Mouse (Mus musculus): Measurements from ENCODE around the gene Zfp764. TPM values are rescaled to one million over a fixed set of nuclear protein-coding genes. Genes with fewer than 3 reads are reported as not detected.
"Not testable (repeated sequence)": the region's sequence is repeated elsewhere in the genome, so short reads cannot be mapped to it uniquely, and the experiment has no call there.

Gene Zfp764
- polyA plus RNA-seq, 1 experiment from 2014 or later = 8.1 TPM

- no peak overlapping the region for H3K27ac ChIP-seq (ENCODE audit: low read depth, low read length)
- H3K4me2 ChIP-seq (replicated peaks; ENCODE audit: low read depth, low read length) = no peak overlapping the region
- no peak for DNase-seq (ENCODE audit: low spot score)
- ATAC-seq (ENCODE audit: low FRiP score) = no peak
- no peak overlapping the region for H3K4me3 ChIP-seq (ENCODE audit: low read depth, low read length)
- 79% methylated on average over 6 of the region's 6 CpGs for WGBS
- H3K4me1 ChIP-seq (replicated peaks; ENCODE audit: control insufficient read depth, insufficient read depth, low read length) = no peaks in the 10 kb centered on the region
- H3K27me3 ChIP-seq (ENCODE audit: control insufficient read depth, insufficient read depth, low read length) = no peaks in the 10 kb centered on the region
- H3K9me3 ChIP-seq (ENCODE audit: control insufficient read depth, low read length) = no peaks in the 10 kb centered on the region
- H3K36me3 ChIP-seq (ENCODE audit: control insufficient read depth, insufficient read depth, low read length) = no peaks in the 10 kb centered on the region
- H3K9ac ChIP-seq (ENCODE audit: low read depth, low read length) = no peak overlapping the region
Observed at GRCm38 (mm10) chr7:127378310-127378921, 28.2 kb downstream of the Zfp764 start.

DNA sequence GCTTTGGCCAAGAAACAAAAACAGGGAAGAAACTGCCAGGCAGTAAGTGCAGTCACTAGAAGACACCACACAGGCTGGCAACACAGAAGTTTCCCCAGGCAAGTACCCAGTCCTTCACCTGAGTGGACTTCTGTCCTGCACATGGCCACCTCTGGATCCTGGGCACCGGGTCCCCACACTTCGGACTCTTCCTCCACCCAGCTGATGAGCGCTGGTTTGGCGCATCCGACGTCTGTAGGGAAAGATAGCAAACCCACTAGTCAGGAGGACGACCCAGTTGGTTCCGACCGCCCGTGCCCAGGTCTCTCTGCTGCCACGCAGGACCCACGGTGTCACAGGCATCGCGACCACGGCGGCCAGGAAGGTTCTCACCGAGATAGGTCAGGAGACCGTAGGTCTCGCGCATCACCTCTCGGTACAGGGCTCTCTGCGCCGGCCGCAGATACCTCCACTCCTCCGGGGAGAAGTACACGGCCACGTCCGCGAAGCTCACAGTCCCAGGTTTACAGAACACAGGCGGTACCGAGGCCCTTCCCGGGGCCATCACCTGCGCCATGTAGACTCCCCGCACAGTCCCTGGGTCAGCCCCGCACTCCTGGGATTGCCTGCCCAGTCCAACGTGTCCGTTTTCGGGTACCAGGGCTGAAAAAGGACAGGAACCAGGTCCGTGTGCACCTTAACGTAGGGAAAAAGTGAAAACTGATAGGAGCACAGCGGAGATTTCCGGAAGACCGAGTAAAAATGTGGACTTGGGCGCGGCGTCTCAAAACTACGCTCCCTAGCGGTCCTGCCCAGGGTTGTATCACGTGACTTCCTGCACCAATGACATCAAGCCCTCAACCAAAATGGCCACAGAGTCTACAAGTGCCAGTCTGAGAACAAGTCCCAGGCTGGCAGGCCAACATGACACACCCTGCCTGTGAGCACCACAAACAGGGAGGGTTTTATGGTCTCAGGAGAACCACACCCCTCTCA, 31.1 kb downstream of the Zfp764 start, which contains the start of gene Zfp747:
Gene Zfp747 (minus strand): TSS at position 780 of the 975 bp plus-strand sequence.
- not testable (repeated sequence) for H3K27ac ChIP-seq (ENCODE audit: low read depth, low read length)

GRCm38 (mm10) chr7:127371870-127372269, 34.8 kb downstream of the Zfp764 start:
- not testable (repeated sequence) for H3K9ac ChIP-seq (ENCODE audit: low read depth, low read length); H3K4me1 ChIP-seq (replicated peaks; ENCODE audit: control insufficient read depth, insufficient read depth, low read length); H3K27ac ChIP-seq (ENCODE audit: low read depth, low read length)

More for the DNA sequence above, 31.1 kb downstream of the Zfp764 start, which contains the start of gene Zfp747:
- not testable (repeated sequence) for H3K27me3 ChIP-seq (ENCODE audit: control insufficient read depth, insufficient read depth, low read length); H3K36me3 ChIP-seq (ENCODE audit: control insufficient read depth, insufficient read depth, low read length); H3K9me3 ChIP-seq (ENCODE audit: control insufficient read depth, low read length); H3K4me1 ChIP-seq (replicated peaks; ENCODE audit: control insufficient read depth, insufficient read depth, low read length)
- DNase-seq (ENCODE audit: low spot score) (peak; percentile 88), ATAC-seq (ENCODE audit: low FRiP score) (peak; percentile 91)
- H3K4me2 ChIP-seq (replicated peaks; ENCODE audit: low read depth, low read length) = peak within 1 kb of the TSS; percentile 80
- WGBS = 4% methylated on average over 40 of the region's 49 CpGs
- peak within 1 kb of the TSS; percentile 70 for H3K4me3 ChIP-seq (ENCODE audit: low read depth, low read length)
- H3K9ac ChIP-seq (ENCODE audit: low read depth, low read length) = peak within 1 kb of the TSS; percentile 80

DNA sequence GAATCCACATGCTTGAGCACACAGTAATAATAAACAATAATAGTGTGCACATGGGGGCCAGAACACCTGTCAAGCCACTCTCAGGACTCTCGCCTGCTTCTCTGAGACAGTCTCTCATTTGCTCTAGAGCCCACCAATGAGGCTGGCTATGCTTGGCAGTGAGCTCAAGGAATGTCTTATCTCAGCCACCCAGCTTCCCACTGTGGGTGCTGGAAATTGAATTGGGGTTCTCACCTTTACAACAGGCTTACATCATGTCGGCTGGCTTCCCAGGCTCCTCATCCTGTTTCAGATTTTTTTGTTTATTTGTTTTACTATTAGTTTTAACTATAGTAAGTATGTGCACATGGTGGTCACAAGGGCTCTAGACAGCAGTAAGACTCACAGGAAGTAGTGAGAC, 35.4 kb downstream of the Zfp764 start:
- 91% methylated on average over 2 of the region's 2 CpGs for WGBS
- no peaks in the 10 kb centered on the region for H3K27me3 ChIP-seq (ENCODE audit: control insufficient read depth, insufficient read depth, low read length)
- no peak overlapping the region for H3K4me2 ChIP-seq (replicated peaks; ENCODE audit: low read depth, low read length)
- H3K4me3 ChIP-seq (ENCODE audit: low read depth, low read length) = no peak overlapping the region
- DNase-seq (ENCODE audit: low spot score) (no peak), ATAC-seq (ENCODE audit: low FRiP score) (no peak)
- H3K9ac ChIP-seq (ENCODE audit: low read depth, low read length) = no peak overlapping the region
- no peaks in the 10 kb centered on the region for H3K36me3 ChIP-seq (ENCODE audit: control insufficient read depth, insufficient read depth, low read length)
- no peaks in the 10 kb centered on the region for H3K9me3 ChIP-seq (ENCODE audit: control insufficient read depth, low read length)
- H3K27ac ChIP-seq (ENCODE audit: low read depth, low read length) = no peak overlapping the region
- no peaks in the 10 kb centered on the region for H3K4me1 ChIP-seq (replicated peaks; ENCODE audit: control insufficient read depth, insufficient read depth, low read length)

More at GRCm38 (mm10) chr7:127371870-127372269, 34.8 kb downstream of the Zfp764 start:
- not testable (repeated sequence) for ATAC-seq (ENCODE audit: low FRiP score); H3K4me2 ChIP-seq (replicated peaks; ENCODE audit: low read depth, low read length); H3K27me3 ChIP-seq (ENCODE audit: control insufficient read depth, insufficient read depth, low read length); DNase-seq (ENCODE audit: low spot score); H3K4me3 ChIP-seq (ENCODE audit: low read depth, low read length); H3K36me3 ChIP-seq (ENCODE audit: control insufficient read depth, insufficient read depth, low read length); H3K9me3 ChIP-seq (ENCODE audit: control insufficient read depth, low read length)
- WGBS = 76% methylated on average over 3 of the region's 3 CpGs

- ATAC-seq (ENCODE audit: low FRiP score) (no peak), DNase-seq (ENCODE audit: low spot score) (no peak)
- no peaks in the 10 kb centered on the region for H3K4me1 ChIP-seq (replicated peaks; ENCODE audit: control insufficient read depth, insufficient read depth, low read length)
- no peak overlapping the region for H3K4me2 ChIP-seq (replicated peaks; ENCODE audit: low read depth, low read length)
- 85% methylated on average over 3 of the region's 3 CpGs for WGBS
- no peak overlapping the region for H3K4me3 ChIP-seq (ENCODE audit: low read depth, low read length)
- H3K9me3 ChIP-seq (ENCODE audit: control insufficient read depth, low read length) = no peaks in the 10 kb centered on the region
- H3K27me3 ChIP-seq (ENCODE audit: control insufficient read depth, insufficient read depth, low read length) = 0 out of 2 replicates have a peak, but pooled peaks cover 2% of the 10 kb centered on the region
- H3K9ac ChIP-seq (ENCODE audit: low read depth, low read length) = no peak overlapping the region
- no peaks in the 10 kb centered on the region for H3K36me3 ChIP-seq (ENCODE audit: control insufficient read depth, insufficient read depth, low read length)
- H3K27ac ChIP-seq (ENCODE audit: low read depth, low read length) = no peak overlapping the region
Observed at GRCm38 (mm10) chr7:127366249-127366648, 40.4 kb downstream of the Zfp764 start.

DNA sequence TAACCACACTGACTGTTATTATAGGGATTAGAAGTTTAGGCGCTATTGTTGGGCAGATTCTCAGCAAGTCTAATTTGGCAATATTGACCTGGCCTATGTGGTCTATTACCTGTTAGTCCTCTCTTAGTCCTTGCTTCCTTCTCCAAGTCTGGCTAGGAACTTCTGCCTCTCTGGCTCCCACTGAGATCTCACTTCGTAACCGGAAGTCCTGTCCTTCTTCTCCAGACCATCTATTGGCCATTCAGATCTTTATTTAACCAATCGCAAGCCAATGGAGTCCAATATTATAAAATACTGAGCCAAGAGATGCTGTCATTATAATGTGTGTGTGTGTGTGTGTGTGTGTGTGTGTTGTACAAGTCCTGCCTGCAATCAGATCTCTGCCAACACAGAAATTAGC, 42.5 kb downstream of the Zfp764 start:
- H3K36me3 ChIP-seq (ENCODE audit: control insufficient read depth, insufficient read depth, low read length) = no peaks in the 10 kb centered on the region
- 0 out of 2 replicates have a peak, but pooled peaks cover 2% of the 10 kb centered on the region for H3K27me3 ChIP-seq (ENCODE audit: control insufficient read depth, insufficient read depth, low read length)
- no peak overlapping the region for H3K9ac ChIP-seq (ENCODE audit: low read depth, low read length)
- H3K4me1 ChIP-seq (replicated peaks; ENCODE audit: control insufficient read depth, insufficient read depth, low read length) = no peaks in the 10 kb centered on the region
- DNase-seq (ENCODE audit: low spot score) (no peak), ATAC-seq (ENCODE audit: low FRiP score) (no peak)
- no peak overlapping the region for H3K27ac ChIP-seq (ENCODE audit: low read depth, low read length)
- no peak overlapping the region for H3K4me3 ChIP-seq (ENCODE audit: low read depth, low read length)
- no peaks in the 10 kb centered on the region for H3K9me3 ChIP-seq (ENCODE audit: control insufficient read depth, low read length)
- WGBS = 55% methylated on average over 4 of the region's 4 CpGs
- H3K4me2 ChIP-seq (replicated peaks; ENCODE audit: low read depth, low read length) = no peak overlapping the region

- Histone ChIP-seq H3K9me3 (ENCODE audit: control insufficient read depth, low read length) (no peaks in the 10 kb centered on the region), H3K36me3 (ENCODE audit: control insufficient read depth, insufficient read depth, low read length) (no peaks in the 10 kb centered on the region), H3K9ac (ENCODE audit: low read depth, low read length) (peak overlapping the region; percentile 21; the same call in 1 of the 2 replicates), H3K4me2 (replicated peaks; ENCODE audit: low read depth, low read length) (peak overlapping the region; percentile 66), H3K4me3 (ENCODE audit: low read depth, low read length) (peak overlapping the region; percentile 27), H3K4me1 (replicated peaks; ENCODE audit: control insufficient read depth, insufficient read depth, low read length) (no peaks in the 10 kb centered on the region), H3K27me3 (ENCODE audit: control insufficient read depth, insufficient read depth, low read length) (0 out of 2 replicates have a peak, but pooled peaks cover 2% of the 10 kb centered on the region), H3K27ac (ENCODE audit: low read depth, low read length) (no peak overlapping the region)
- DNase-seq (ENCODE audit: low spot score) (peak; percentile 51), ATAC-seq (ENCODE audit: low FRiP score) (no peak)
- WGBS = 2% methylated on average over 24 of the region's 24 CpGs
Observed at GRCm38 (mm10) chr7:127363475-127363921, 43.1 kb downstream of the Zfp764 start.

DNA sequence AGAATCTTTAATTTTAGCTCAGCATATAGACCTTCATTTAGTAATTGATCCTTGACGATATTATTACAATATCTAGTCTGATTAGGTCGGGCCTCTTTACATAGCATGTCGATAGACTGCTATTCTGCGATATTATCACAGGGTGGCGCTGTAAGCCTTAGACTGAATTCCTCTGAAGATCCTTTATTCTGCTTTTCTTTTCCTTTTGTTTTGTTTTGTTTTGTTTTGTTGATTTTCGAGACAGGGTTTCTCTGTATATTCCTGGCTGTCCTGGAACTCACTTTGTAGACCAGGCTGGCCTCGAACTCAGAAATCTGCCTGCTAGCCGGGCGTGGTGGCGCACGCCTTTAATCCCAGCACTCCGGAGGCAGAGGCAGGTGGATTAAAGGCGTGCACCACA, 44.2 kb downstream of the Zfp764 start:
- DNase-seq (ENCODE audit: low spot score) = peak; percentile 73
- not testable (repeated sequence) for H3K27ac ChIP-seq (ENCODE audit: low read depth, low read length); ATAC-seq (ENCODE audit: low FRiP score); H3K36me3 ChIP-seq (ENCODE audit: control insufficient read depth, insufficient read depth, low read length); H3K4me1 ChIP-seq (replicated peaks; ENCODE audit: control insufficient read depth, insufficient read depth, low read length); H3K4me3 ChIP-seq (ENCODE audit: low read depth, low read length); H3K9me3 ChIP-seq (ENCODE audit: control insufficient read depth, low read length); H3K27me3 ChIP-seq (ENCODE audit: control insufficient read depth, insufficient read depth, low read length); H3K9ac ChIP-seq (ENCODE audit: low read depth, low read length)
- 0 out of 2 replicates have a peak overlapping the region, but pooled peaks have one; percentile 11 for H3K4me2 ChIP-seq (replicated peaks; ENCODE audit: low read depth, low read length)
- WGBS = 22% methylated on average over 13 of the region's 13 CpGs

Measured in hindbrain, embryonic 11.5 days (tissue).